Comparison of ENCODE assay signal across 25 mouse cellular contexts in genomic region chr7:4747156-4747899, GRCm38 (mm10). TPM values are rescaled to one million over a fixed set of nuclear protein-coding genes. Genes with fewer than 3 reads are reported as not detected.
DNase-seq lines count a peak whose midpoint lies in the region; ATAC-seq and TF ChIP-seq lines count a peak whose summit lies in the region.
"Had no signal": no experiment of that assay in that cellular context is flagged by ENCODE, and none has a peak within 500 bp of the region (broad histone marks: within the 10 kb centered on the region; RNA-seq: fewer than 3 reads in every experiment).

No protein-coding gene starts in this region.

- TF ChIP-seq POLR2A in heart, adult 2 months (IDR thresholded peaks at IDR 0.05; ENCODE audit: insufficient read depth, low read depth, low read length) = no peak

- H3K27ac ChIP-seq in heart, embryonic 12.5 days (ENCODE audit: poor library complexity, severe bottlenecking) = no peak overlapping the region
- no peak overlapping the region for H3K27ac ChIP-seq in heart, adult 2 months
- H3K27ac ChIP-seq in stomach, embryonic 15.5 days = no peak overlapping the region
- H3K27ac ChIP-seq in stomach, postnatal 0 days (replicated peaks) = no peak overlapping the region
- H3K27ac ChIP-seq in liver, embryonic 12.5 days = peak overlapping the region; percentile 98
- H3K27ac ChIP-seq: kidney, postnatal 0 days; macrophage had no signal

- peaks cover 27% of the 10 kb centered on the region for H3K4me1 ChIP-seq in heart, embryonic 12.5 days (replicated peaks)
- H3K4me1 ChIP-seq in heart, adult 2 months (ENCODE audit: control insufficient read depth, insufficient read depth, low read length) = no peaks in the 10 kb centered on the region
- H3K4me1 ChIP-seq in stomach, embryonic 15.5 days = peaks cover 20% of the 10 kb centered on the region
- peaks cover 5% of the 10 kb centered on the region for H3K4me1 ChIP-seq in stomach, postnatal 0 days (replicated peaks; ENCODE audit: control insufficient read depth, insufficient read depth)
- H3K4me1 ChIP-seq in liver, embryonic 12.5 days = peaks cover 100% of the 10 kb centered on the region

- peak; percentile 9; the same call in 1 of the 2 replicates for ATAC-seq in heart, embryonic 12.5 days (ENCODE audit: insufficient number of reproducible peaks, low FRiP score)
- ATAC-seq in stomach, embryonic 15.5 days (ENCODE audit: insufficient read depth, low FRiP score, low read depth) = peak; percentile 19; the same call in 1 of the 2 replicates
- ATAC-seq in stomach, postnatal 0 days (ENCODE audit: low FRiP score, low TSS enrichment) = no peak; the same call in 1 of the 2 replicates
- ATAC-seq in liver, embryonic 12.5 days = peak; percentile 81
- ATAC-seq: forebrain, postnatal 0 days; intestine, postnatal 0 days had no signal

- H3K79me2 ChIP-seq in heart, adult 2 months (replicated peaks; ENCODE audit: control insufficient read depth, insufficient read depth, low read length) = no peaks in the 10 kb centered on the region

- H3K36me3 ChIP-seq in heart, embryonic 12.5 days = peaks cover 45% of the 10 kb centered on the region
- no peaks in the 10 kb centered on the region for H3K36me3 ChIP-seq in heart, adult 2 months (ENCODE audit: control insufficient read depth, insufficient read depth, low read length)
- H3K36me3 ChIP-seq in stomach, embryonic 15.5 days = peaks cover 14% of the 10 kb centered on the region
- peaks cover 11% of the 10 kb centered on the region; the same call in 1 of the 2 replicates for H3K36me3 ChIP-seq in stomach, postnatal 0 days (ENCODE audit: control insufficient read depth, insufficient read depth, low read length)
- peaks cover 74% of the 10 kb centered on the region for H3K36me3 ChIP-seq in liver, embryonic 12.5 days

- no peak overlapping the region for H3K4me2 ChIP-seq in heart, embryonic 12.5 days
- no peak overlapping the region for H3K4me2 ChIP-seq in stomach, embryonic 15.5 days
- H3K4me2 ChIP-seq in stomach, postnatal 0 days (replicated peaks; ENCODE audit: low read depth) = no peak overlapping the region
- H3K4me2 ChIP-seq in liver, embryonic 12.5 days = peak overlapping the region; percentile 67

- no peaks in the 10 kb centered on the region for H3K9me3 ChIP-seq in heart, embryonic 12.5 days (replicated peaks)
- no peaks in the 10 kb centered on the region for H3K9me3 ChIP-seq in stomach, embryonic 15.5 days
- H3K9me3 ChIP-seq in stomach, postnatal 0 days (ENCODE audit: control insufficient read depth, low read length) = no peaks in the 10 kb centered on the region
- no peaks in the 10 kb centered on the region for H3K9me3 ChIP-seq in liver, embryonic 12.5 days (replicated peaks)
- H3K9me3 ChIP-seq: hindbrain, embryonic 10.5 days had no signal

- 54% methylated on average over 9 of the region's 9 CpGs for WGBS in heart, embryonic 12.5 days
- WGBS in heart, adult 2 months = 67% methylated on average over 9 of the region's 9 CpGs
- WGBS in stomach, embryonic 15.5 days = 64% methylated on average over 9 of the region's 9 CpGs
- WGBS in stomach, postnatal 0 days = 64% methylated on average over 9 of the region's 9 CpGs
- WGBS in liver, embryonic 12.5 days (ENCODE audit: insufficient replicate concordance) = 28% methylated on average over 9 of the region's 9 CpGs

- DNase-seq in heart, adult 2 months = no peak
- DNase-seq in stomach, postnatal 0 days (ENCODE audit: low spot score) = no peak
- no peak for DNase-seq in lung, postnatal 25 days (ENCODE audit: low spot score)
- DNase-seq in right cerebral cortex, adult 18-20 months = no peak
- DNase-seq: adrenal gland, adult 8-10 months; cerebellum, adult 8-10 months; forebrain, postnatal 0 days; layer of hippocampus, adult 9-11 months; lung, adult 2 months; retina, postnatal 1 day had no signal

- no peaks in the 10 kb centered on the region for H3K27me3 ChIP-seq in heart, embryonic 12.5 days (replicated peaks)
- no peaks in the 10 kb centered on the region for H3K27me3 ChIP-seq in heart, adult 2 months (ENCODE audit: control insufficient read depth, insufficient read depth, low read length)
- no peaks in the 10 kb centered on the region for H3K27me3 ChIP-seq in stomach, embryonic 15.5 days (replicated peaks)
- H3K27me3 ChIP-seq in stomach, postnatal 0 days (ENCODE audit: control insufficient read depth, insufficient read depth, low read length) = no peaks in the 10 kb centered on the region
- H3K27me3 ChIP-seq in liver, embryonic 12.5 days (replicated peaks) = no peaks in the 10 kb centered on the region

- no peak for TF ChIP-seq EP300 in heart, adult 2 months (IDR thresholded peaks at IDR 0.05; ENCODE audit: insufficient read depth, low read depth, low read length)
- no peak for TF ChIP-seq EP300 in stomach, postnatal 0 days (optimal IDR thresholded peaks at IDR 0.05)

- intact Hi-C loops in heart, adult 2 months (cut with DNase I) = no loop called here

- H3K9ac ChIP-seq in heart, embryonic 12.5 days = no peak overlapping the region
- no peak overlapping the region for H3K9ac ChIP-seq in heart, adult 2 months (ENCODE audit: low read depth, low read length)
- H3K9ac ChIP-seq in stomach, embryonic 15.5 days = no peak overlapping the region
- H3K9ac ChIP-seq in stomach, postnatal 0 days (ENCODE audit: low read length) = no peak overlapping the region
- peak overlapping the region; percentile 72 for H3K9ac ChIP-seq in liver, embryonic 12.5 days
- H3K9ac ChIP-seq: forebrain, postnatal 0 days had no signal

- no peak overlapping the region for H3K4me3 ChIP-seq in heart, embryonic 12.5 days
- no peak overlapping the region for H3K4me3 ChIP-seq in heart, adult 2 months
- H3K4me3 ChIP-seq in stomach, embryonic 15.5 days (replicated peaks) = no peak overlapping the region
- no peak overlapping the region for H3K4me3 ChIP-seq in stomach, postnatal 0 days (ENCODE audit: low read depth, low read length)
- peak overlapping the region; percentile 10 for H3K4me3 ChIP-seq in liver, embryonic 12.5 days
- H3K4me3 ChIP-seq: hindbrain, embryonic 10.5 days had no signal

- no peak for TF ChIP-seq CTCF in heart, adult 2 months (IDR thresholded peaks at IDR 0.05)
- no peak for TF ChIP-seq CTCF in stomach, postnatal 0 days (IDR thresholded peaks at IDR 0.05; ENCODE audit: low read depth)

RNA-seq across cellular contexts. Expression of gene Cox6b2, which starts 5.6 kb away (rescaled TPM):
- polyA plus RNA-seq in heart, embryonic 12.5 days (2016; fragmentation: Nextera tagmentation; extraction: Ambion mirVana) = 41.0 and 44.4 TPM in 2 replicates
- total RNA-seq in heart, adult 2 months (2021) = 1 to 10 TPM; 1.7 to 3.5 TPM
- polyA plus RNA-seq in heart, adult 2 months (2012; rRNA removed) = 7.7 and 8.6 TPM in 2 replicates
- 66.3 and 70.7 TPM in 2 replicates for polyA plus RNA-seq in stomach, embryonic 15.5 days (2015; fragmentation: Nextera tagmentation; extraction: Ambion mirVana)
- 43.1 and 46.5 TPM in 2 replicates for polyA plus RNA-seq in stomach, postnatal 0 days (2015; fragmentation: Nextera tagmentation; extraction: Ambion mirVana)
- 152 and 159 TPM in 2 replicates for polyA plus RNA-seq in liver, embryonic 12.5 days (2016; fragmentation: Nextera tagmentation; extraction: Ambion mirVana)
- total RNA-seq: gastrocnemius, adult 8-10 months had no signal
- polyA plus RNA-seq: macrophage had no signal

RNA-seq across cellular contexts. Expression of gene Kmt5c, which starts 7.4 kb away (rescaled TPM):
- 60.7 and 65.0 TPM in 2 replicates for polyA plus RNA-seq in heart, embryonic 12.5 days (2016; fragmentation: Nextera tagmentation; extraction: Ambion mirVana)
- 10 to 100 TPM in 1 of 2 experiments, 1 to 10 TPM in 1; 8.5 to 11.2 TPM for total RNA-seq in heart, adult 2 months (2021)
- polyA plus RNA-seq in heart, adult 2 months (2012; rRNA removed) = 36.4 and 38.5 TPM in 2 replicates
- polyA plus RNA-seq in stomach, embryonic 15.5 days (2015; fragmentation: Nextera tagmentation; extraction: Ambion mirVana) = 57.2 and 61.4 TPM in 2 replicates
- 31.8 and 32.5 TPM in 2 replicates for polyA plus RNA-seq in stomach, postnatal 0 days (2015; fragmentation: Nextera tagmentation; extraction: Ambion mirVana)
- 79.0 and 79.5 TPM in 2 replicates for polyA plus RNA-seq in liver, embryonic 12.5 days (2016; fragmentation: Nextera tagmentation; extraction: Ambion mirVana)

RNA-seq across cellular contexts. Expression of gene Tmem150b, which starts 22.3 kb away (rescaled TPM):
- 0.08 TPM in 1 of 2 replicates, not detected in the other for polyA plus RNA-seq in heart, embryonic 12.5 days (2016; fragmentation: Nextera tagmentation; extraction: Ambion mirVana)
- total RNA-seq in heart, adult 2 months (2021) = not detected
- 0.16 and 0.59 TPM in 2 replicates for polyA plus RNA-seq in heart, adult 2 months (2012; rRNA removed)
- 0.85 and 0.88 TPM in 2 replicates for polyA plus RNA-seq in stomach, embryonic 15.5 days (2015; fragmentation: Nextera tagmentation; extraction: Ambion mirVana)
- 2.2 and 2.4 TPM in 2 replicates for polyA plus RNA-seq in stomach, postnatal 0 days (2015; fragmentation: Nextera tagmentation; extraction: Ambion mirVana)
- polyA plus RNA-seq in liver, embryonic 12.5 days (2016; fragmentation: Nextera tagmentation; extraction: Ambion mirVana) = 0.08 and 0.12 TPM in 2 replicates
- total RNA-seq: forebrain, postnatal 0 days; gastrocnemius, adult 8-10 months; left cerebral cortex, postnatal 36 days had no signal
- polyA plus RNA-seq: forebrain, postnatal 0 days had no signal

RNA-seq across cellular contexts. Expression of gene Fam71e2, which starts 23.8 kb away (rescaled TPM):
- polyA plus RNA-seq in heart, embryonic 12.5 days (2016; fragmentation: Nextera tagmentation; extraction: Ambion mirVana) = not detected in 2 replicates
- total RNA-seq in heart, adult 2 months (2021) = not detected
- polyA plus RNA-seq in heart, adult 2 months (2012; rRNA removed) = 0.09 and 0.35 TPM in 2 replicates
- not detected in 2 replicates for polyA plus RNA-seq in stomach, embryonic 15.5 days (2015; fragmentation: Nextera tagmentation; extraction: Ambion mirVana)
- not detected in 2 replicates for polyA plus RNA-seq in stomach, postnatal 0 days (2015; fragmentation: Nextera tagmentation; extraction: Ambion mirVana)
- polyA plus RNA-seq in liver, embryonic 12.5 days (2016; fragmentation: Nextera tagmentation; extraction: Ambion mirVana) = not detected in 2 replicates
- total RNA-seq: adrenal gland, adult 8-10 months; ES-E14; forebrain, postnatal 0 days; gastrocnemius, adult 8-10 months; left cerebral cortex, postnatal 36 days had no signal
- polyA plus RNA-seq: C2C12; embryonic facial prominence, embryonic 14.5 days; forebrain, postnatal 0 days; heart, embryonic 14.5 days; hindbrain, embryonic 10.5 days; intestine, postnatal 0 days; kidney, postnatal 0 days; lung, adult 2 months; macrophage; neural tube, embryonic 14.5 days; small intestine, adult 2 months had no signal

RNA-seq across cellular contexts. Expression of gene Il11, which starts 35.3 kb away (rescaled TPM):
- polyA plus RNA-seq in heart, embryonic 12.5 days (2016; fragmentation: Nextera tagmentation; extraction: Ambion mirVana) = 0.28 TPM in 1 of 2 replicates, not detected in the other
- total RNA-seq in heart, adult 2 months (2021) = not detected
- 0.15 TPM in 1 of 2 replicates, not detected in the other for polyA plus RNA-seq in heart, adult 2 months (2012; rRNA removed)
- 0.13 and 0.22 TPM in 2 replicates for polyA plus RNA-seq in stomach, embryonic 15.5 days (2015; fragmentation: Nextera tagmentation; extraction: Ambion mirVana)
- 0.42 and 0.65 TPM in 2 replicates for polyA plus RNA-seq in stomach, postnatal 0 days (2015; fragmentation: Nextera tagmentation; extraction: Ambion mirVana)
- polyA plus RNA-seq in liver, embryonic 12.5 days (2016; fragmentation: Nextera tagmentation; extraction: Ambion mirVana) = 0.06 TPM in 1 of 2 replicates, not detected in the other
- total RNA-seq: gastrocnemius, adult 8-10 months had no signal
- polyA plus RNA-seq: embryonic facial prominence, embryonic 14.5 days; heart, embryonic 14.5 days; macrophage had no signal
